Mouse (Mus musculus) megakaryocyte, embryonic 14.5 days (primary cell): ENCODE measurements around the gene Vmn1r202.

Source experiments
- FLI1 ChIP-seq: IDR thresholded peaks from 2 replicates; pipeline ENCODE4 v1.6.1; 2012; ENCODE audit warnings: low read length, inconsistent platforms, mixed read lengths
- GATA1 ChIP-seq: IDR thresholded peaks from 3 replicates; pipeline ENCODE4 v1.6.1; 2012; ENCODE audit warnings: mixed read lengths, low read length, inconsistent platforms, borderline replicate concordance

DNA sequence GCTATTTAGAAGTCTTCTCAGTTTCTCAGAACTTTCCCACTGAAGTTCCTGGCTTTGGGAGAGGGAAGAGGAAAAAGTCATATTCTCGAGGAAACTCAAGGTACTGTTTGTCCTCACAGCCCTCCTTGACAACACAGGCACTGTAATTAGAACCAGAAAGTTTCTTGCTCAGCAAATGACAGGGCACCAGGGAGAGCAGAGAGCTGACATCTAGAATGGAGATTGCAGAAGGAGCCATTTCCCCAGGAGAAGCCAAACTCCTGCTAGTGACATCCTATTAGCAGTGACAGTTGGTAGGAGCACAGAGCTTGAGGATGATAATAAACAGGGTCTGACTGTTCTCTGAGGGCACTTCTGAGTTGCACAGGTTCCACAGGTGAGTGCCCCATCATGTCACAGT, 33.6 kb downstream of the Vmn1r202 start, which contains the start of gene Vmn1r201:
- TF ChIP-seq GATA1: no peak
- TF ChIP-seq FLI1: no peak
